9 mouse cellular contexts compared by ENCODE assay signal in genomic region chr17:6777629-6778331, GRCm38 (mm10). TPM values are rescaled to one million over a fixed set of nuclear protein-coding genes. Genes with fewer than 3 reads are reported as not detected.
DNase-seq lines count a peak whose midpoint lies in the region; ATAC-seq lines count a peak whose summit lies in the region.
"Had no signal": no experiment of that assay in that cellular context is flagged by ENCODE, and none has a peak within 500 bp of the region (broad histone marks: within the 10 kb centered on the region; RNA-seq: fewer than 3 reads in every experiment).

No protein-coding gene starts in this region.

- peaks cover 4% of the 10 kb centered on the region; the same call in 1 of the 2 replicates for H3K36me3 ChIP-seq in heart, embryonic 14.5 days (ENCODE audit: control insufficient read depth, insufficient read depth, low read length)
- H3K36me3 ChIP-seq in neural tube, embryonic 11.5 days (ENCODE audit: control insufficient read depth, insufficient read depth, low read length) = no peaks in the 10 kb centered on the region
- peaks cover 13% of the 10 kb centered on the region for H3K36me3 ChIP-seq in liver, embryonic 13.5 days
- H3K36me3 ChIP-seq: midbrain, embryonic 12.5 days had no signal

- H3K9me3 ChIP-seq in heart, embryonic 14.5 days (ENCODE audit: control insufficient read depth, low read length) = no peaks in the 10 kb centered on the region
- no peaks in the 10 kb centered on the region for H3K9me3 ChIP-seq in neural tube, embryonic 11.5 days (ENCODE audit: control insufficient read depth, low read length)
- no peaks in the 10 kb centered on the region for H3K9me3 ChIP-seq in liver, embryonic 13.5 days (replicated peaks)
- H3K9me3 ChIP-seq: midbrain, embryonic 12.5 days had no signal

- peak overlapping the region in 1 of 2 experiments; percentile 44; a peak in 1 of 4 replicates for H3K27ac ChIP-seq in heart, embryonic 14.5 days (replicated peaks in 1 of 2; ENCODE audit: control insufficient read depth in 1 of 2, insufficient read depth in 1 of 2, low read depth in 2 of 2, low read length in 2 of 2)
- no peak overlapping the region for H3K27ac ChIP-seq in neural tube, embryonic 11.5 days (ENCODE audit: low read depth, low read length)
- H3K27ac ChIP-seq in liver, embryonic 13.5 days = peak overlapping the region; percentile 29; the same call in 1 of the 2 replicates
- H3K27ac ChIP-seq: midbrain, embryonic 12.5 days had no signal

- peak overlapping the region; percentile 77 for H3K4me2 ChIP-seq in heart, embryonic 14.5 days (ENCODE audit: low read length)
- peak overlapping the region; percentile 70; the same call in 1 of the 2 replicates for H3K4me2 ChIP-seq in neural tube, embryonic 11.5 days (ENCODE audit: low read depth)
- peak overlapping the region; percentile 24; the same call in 1 of the 2 replicates for H3K4me2 ChIP-seq in liver, embryonic 13.5 days

- peaks cover 29 to 69% of the 10 kb centered on the region in 2 experiments for H3K4me1 ChIP-seq in heart, embryonic 14.5 days (ENCODE audit: control insufficient read depth in 2 of 2, insufficient read depth in 2 of 2, low read length in 2 of 2)
- peaks cover 17% of the 10 kb centered on the region for H3K4me1 ChIP-seq in neural tube, embryonic 11.5 days (ENCODE audit: control insufficient read depth, insufficient read depth, low read length)
- peaks cover 76% of the 10 kb centered on the region for H3K4me1 ChIP-seq in liver, embryonic 13.5 days (replicated peaks)

- ATAC-seq in heart, embryonic 14.5 days (ENCODE audit: insufficient number of reproducible peaks, insufficient read depth, low FRiP score, low read depth) = no peak
- ATAC-seq in neural tube, embryonic 11.5 days (ENCODE audit: insufficient read depth, low FRiP score, low TSS enrichment) = no peak
- ATAC-seq in liver, embryonic 13.5 days (ENCODE audit: low read depth) = no peak

- H3K27me3 ChIP-seq in heart, embryonic 14.5 days (ENCODE audit: control insufficient read depth, insufficient read depth, low read length) = no peaks in the 10 kb centered on the region
- H3K27me3 ChIP-seq in neural tube, embryonic 11.5 days (ENCODE audit: control insufficient read depth, insufficient read depth, low read length) = no peaks in the 10 kb centered on the region
- no peaks in the 10 kb centered on the region for H3K27me3 ChIP-seq in liver, embryonic 13.5 days

- WGBS in heart, embryonic 14.5 days = 60% methylated on average over 12 of the region's 12 CpGs
- WGBS in neural tube, embryonic 11.5 days = 72% methylated on average over 12 of the region's 12 CpGs
- 56% methylated on average over 12 of the region's 12 CpGs for WGBS in liver, embryonic 13.5 days (ENCODE audit: insufficient replicate concordance)

- H3K9ac ChIP-seq in heart, embryonic 14.5 days (ENCODE audit: low read length) = 0 out of 2 replicates have a peak overlapping the region, but pooled peaks have one; percentile 11
- H3K9ac ChIP-seq in neural tube, embryonic 11.5 days (ENCODE audit: low read length) = no peak overlapping the region
- no peak overlapping the region; the same call in 1 of the 2 replicates for H3K9ac ChIP-seq in liver, embryonic 13.5 days

- no peak overlapping the region for H3K4me3 ChIP-seq in heart, embryonic 14.5 days (ENCODE audit: control insufficient read depth in 1 of 2, insufficient read depth in 1 of 2, low read depth in 1 of 2, low read length in 2 of 2)
- no peak overlapping the region for H3K4me3 ChIP-seq in neural tube, embryonic 11.5 days (ENCODE audit: low read depth, low read length)
- H3K4me3 ChIP-seq in liver, embryonic 13.5 days (replicated peaks) = no peak overlapping the region

- DNase-seq in heart, adult 18-20 months = no peak
- DNase-seq in neural tube, embryonic 11.5 days (ENCODE audit: low spot score) = no peak
- no peak for DNase-seq in neural tube, embryonic 10.5 days (ENCODE audit: extremely low spot score, low spot score)
- no peak for DNase-seq in liver, embryonic 13.5 days
- no peak for DNase-seq in right cerebral cortex, postnatal 14 days
- no peak for DNase-seq in spleen, postnatal 14 days (ENCODE audit: low spot score in 2 of 2)
- DNase-seq in gastrocnemius, postnatal 25 days = no peak

RNA-seq across cellular contexts. Expression of gene Ezr, which starts 4.8 kb away (rescaled TPM):
- 102 and 115 TPM in 2 replicates for polyA plus RNA-seq in heart, embryonic 14.5 days (2014; fragmentation: Nextera tagmentation; extraction: Ambion mirVana)
- 10 to 100 TPM; 32.5 to 36.9 TPM for total RNA-seq in heart, adult 18-20 months (2021)
- 63.4 and 74.3 TPM in 2 replicates for polyA plus RNA-seq in neural tube, embryonic 11.5 days (2014; fragmentation: Nextera tagmentation; extraction: Ambion mirVana)
- polyA plus RNA-seq in liver, embryonic 13.5 days (2015; fragmentation: Nextera tagmentation; extraction: Ambion mirVana) = 55.6 and 63.1 TPM in 2 replicates
- 1 to 10 TPM; 2.2 to 2.9 TPM for total RNA-seq in gastrocnemius, postnatal 25 days (2021)

Comparison
In these comparisons a context has a peak if more than half of its experiments do, and no peak if none do; other contexts are left out.
1. H3K4me2 ChIP-seq: peak in every context shown above with its lines; median percentile 77 in heart, embryonic 14.5 days; 70 in neural tube, embryonic 11.5 days; 24 in liver, embryonic 13.5 days.